Mouse (Mus musculus) heart, embryonic 11.5 days (tissue): ENCODE results near the gene Tmem130. TPM values are rescaled to one million over a fixed set of nuclear protein-coding genes. Genes with fewer than 3 reads are reported as not detected.
"Not testable (repeated sequence)": the region's sequence is repeated elsewhere in the genome, so short reads cannot be mapped to it uniquely, and the experiment has no call there.

Experiments used
- ATAC-seq: fragments of 200-750 bp; cut with Nextera tagmentation; replicated peaks from 2 replicates; pipeline ENCODE4 v1.8.0; 2017; ENCODE audit warnings: moderate library complexity; ENCODE audit not compliant: insufficient number of reproducible peaks, low FRiP score, low TSS enrichment
- H3K27ac ChIP-seq: fragments of 300-500 bp; sonication (generic); 2 replicates; pipeline ENCODE4 v1.5.1; 2014; ENCODE audit warnings: mild to moderate bottlenecking, low read depth, low read length
- H3K27me3 ChIP-seq: fragments of 300-500 bp; sonication (generic); 2 replicates; pipeline ENCODE4 v1.6.1; 2014; ENCODE audit warnings: mild to moderate bottlenecking, low read length, mixed read lengths; ENCODE audit not compliant: control insufficient read depth, insufficient read depth
- H3K36me3 ChIP-seq: fragments of 300-500 bp; sonication (generic); 2 replicates; pipeline ENCODE4 v1.6.1; 2014; ENCODE audit warnings: mild to moderate bottlenecking, low read length, moderate library complexity, mixed read lengths; ENCODE audit not compliant: control insufficient read depth, insufficient read depth
- H3K4me1 ChIP-seq: fragments of 300-500 bp; sonication (generic); 2 replicates; pipeline ENCODE4 v1.6.1; 2014; ENCODE audit warnings: low read length; ENCODE audit not compliant: control insufficient read depth, insufficient read depth
- H3K4me2 ChIP-seq: fragments of 300-500 bp; sonication (generic); 2 replicates; pipeline ENCODE4 v1.6.1; 2014; ENCODE audit warnings: mild to moderate bottlenecking, moderate library complexity
- H3K4me3 ChIP-seq: fragments of 300-500 bp; sonication (generic); 2 replicates; pipeline ENCODE4 v1.5.1; 2014; ENCODE audit warnings: low read depth, low read length
- H3K9ac ChIP-seq: fragments of 300-500 bp; sonication (generic); 2 replicates; pipeline ENCODE4 v1.6.1; 2014; ENCODE audit warnings: mild to moderate bottlenecking, low read depth, low read length, moderate library complexity
- H3K9me3 ChIP-seq: fragments of 300-500 bp; sonication (generic); replicated peaks from 2 replicates; pipeline ENCODE4 v1.6.1; 2016; ENCODE audit warnings: low read length; ENCODE audit not compliant: control insufficient read depth
- WGBS: fragments of 180-500 bp; shearing (Covaris S2); extraction: QIAGEN DNeasy Blood & Tissue Kit; methylation state at CpG from one replicate; pipeline ENCODE4 v1.1.7; 2014; ENCODE audit not compliant: insufficient replicate concordance; 5-methylcytosine and 5-hydroxymethylcytosine counted together
- polyA plus RNA-seq: library from polyadenylated mRNA; unstranded; fragments of >200 nt; fragmentation: Nextera tagmentation; extraction: Ambion mirVana; gene quantifications from 2 replicates; pipeline ENCODE4 v1.2.1, GENCODE M21; 2014

The Tmem130 gene
- polyA plus RNA-seq, 1 experiment from 2014 or later = 0.79 TPM

GRCm38 (mm10) chr5:144773231-144773630 lies 11.6 kb upstream of the Tmem130 start:
- Histone ChIP-seq H3K4me1 (peaks cover 8% of the 10 kb centered on the region), H3K27me3 (no peaks in the 10 kb centered on the region), H3K36me3 (peaks cover 23% of the 10 kb centered on the region), H3K4me2 (no peak overlapping the region), H3K9me3 (no peaks in the 10 kb centered on the region), H3K4me3 (no peak overlapping the region), H3K9ac (no peak overlapping the region), H3K27ac (no peak overlapping the region)
- no peak for ATAC-seq
- WGBS = 87% methylated on average over 6 of the region's 6 CpGs

DNA sequence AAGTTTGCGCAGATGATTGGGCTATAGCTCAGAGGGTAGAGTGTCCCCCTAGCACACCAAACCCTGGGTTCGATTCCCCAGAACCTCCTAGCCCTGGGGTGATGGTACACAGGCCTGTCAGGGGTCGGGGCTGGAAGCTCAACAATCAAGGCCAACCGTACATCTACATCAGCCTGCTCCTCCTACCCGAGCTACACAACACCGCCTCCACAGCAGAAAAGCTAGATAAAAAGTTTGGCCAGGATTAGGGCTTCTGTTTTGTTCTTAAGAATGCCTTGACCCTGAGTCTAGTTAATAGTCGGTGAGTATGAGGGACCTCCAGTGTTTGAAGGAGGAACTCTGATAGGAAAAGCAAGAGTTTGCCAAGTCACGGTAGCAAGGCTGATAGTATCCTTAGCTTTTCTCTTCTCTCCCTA lies 7.5 kb upstream of the Tmem130 start:
- Histone ChIP-seq H3K9me3 (no peaks in the 10 kb centered on the region), H3K9ac (peak overlapping the region; percentile 95), H3K27ac (peak overlapping the region; percentile 82), H3K4me2 (peak overlapping the region; percentile 63), H3K4me1 (peaks cover 8% of the 10 kb centered on the region), H3K36me3 (peaks cover 14% of the 10 kb centered on the region), H3K27me3 (no peaks in the 10 kb centered on the region), H3K4me3 (peak overlapping the region; percentile 63)
- ATAC-seq = no peak
- WGBS = 17% methylated on average over 8 of the region's 8 CpGs

- Histone ChIP-seq H3K27ac (peak overlapping the region; percentile 82), H3K9me3 (no peaks in the 10 kb centered on the region), H3K4me2 (peak overlapping the region; percentile 63), H3K27me3 (peaks cover 2% of the 10 kb centered on the region; the same call in 1 of the 2 replicates), H3K36me3 (peaks cover 11% of the 10 kb centered on the region), H3K4me3 (peak overlapping the region; percentile 63), H3K4me1 (peaks cover 8% of the 10 kb centered on the region), H3K9ac (peak overlapping the region; percentile 95)
- ATAC-seq = peak; percentile 89
- under 1% methylated on average over 85 of the region's 92 CpGs for WGBS
These were observed 6.6 kb upstream of the Tmem130 start for GRCm38 (mm10) chr5:144767911-144768841.

GRCm38 (mm10) chr5:144767106-144767798 lies 5.6 kb upstream of the Tmem130 start, which contains the start of gene Trrap:
Trrap (plus strand) TSS chr5:144767732.
- not testable (repeated sequence) for H3K27me3 ChIP-seq, H3K4me1 ChIP-seq, H3K36me3 ChIP-seq, H3K9me3 ChIP-seq
- Histone ChIP-seq H3K4me3 (peak within 1 kb of the TSS; percentile 63), H3K9ac (peak within 1 kb of the TSS; percentile 95), H3K27ac (peak within 1 kb of the TSS; percentile 82), H3K4me2 (peak within 1 kb of the TSS; percentile 63)
- ATAC-seq = peak; percentile 4; the same call in 1 of the 2 replicates
- WGBS = 79% methylated on average over 14 of the region's 15 CpGs

- H3K4me2 ChIP-seq = no peak overlapping the region
- H3K9me3 ChIP-seq = no peaks in the 10 kb centered on the region
- H3K36me3 ChIP-seq = peaks cover 5% of the 10 kb centered on the region
- H3K27me3 ChIP-seq = peaks cover 13% of the 10 kb centered on the region
- H3K4me1 ChIP-seq = peaks cover 8% of the 10 kb centered on the region
- H3K4me3 ChIP-seq = no peak overlapping the region
- H3K27ac ChIP-seq = no peak overlapping the region
- H3K9ac ChIP-seq = no peak overlapping the region
- 82% methylated on average over 11 of the region's 11 CpGs for WGBS
- no peak for ATAC-seq
These were observed 5.0 kb upstream of the Tmem130 start for GRCm38 (mm10) chr5:144766646-144767045.

DNA sequence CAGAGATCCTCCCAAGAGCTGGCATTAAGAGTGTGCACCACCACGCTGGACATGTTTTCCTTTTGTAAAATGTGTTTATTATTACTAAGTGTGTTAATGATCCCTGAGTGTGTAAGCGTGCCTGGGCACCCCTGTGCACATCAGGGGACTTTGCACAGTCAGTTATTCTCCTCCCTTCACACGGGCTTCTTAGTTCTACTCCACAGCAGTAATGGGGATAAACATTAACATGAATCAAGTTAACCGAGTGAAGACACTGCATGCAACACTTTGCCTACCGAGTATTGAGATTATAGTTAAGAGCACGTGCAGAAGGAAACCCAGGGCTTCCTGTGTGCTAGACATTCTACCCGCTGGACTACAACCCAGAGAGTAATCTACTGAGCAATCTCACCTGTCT lies 4.4 kb upstream of the Tmem130 start:
- H3K4me1 ChIP-seq = peaks cover 8% of the 10 kb centered on the region
- H3K36me3 ChIP-seq = peaks cover 1% of the 10 kb centered on the region
- H3K27ac ChIP-seq = no peak overlapping the region
- no peak overlapping the region for H3K4me2 ChIP-seq
- ATAC-seq = no peak
- peaks cover 19% of the 10 kb centered on the region for H3K27me3 ChIP-seq
- H3K9me3 ChIP-seq = no peaks in the 10 kb centered on the region
- H3K9ac ChIP-seq = no peak overlapping the region
- WGBS = 74% methylated on average over 7 of the region's 7 CpGs
- no peak overlapping the region for H3K4me3 ChIP-seq

- Histone ChIP-seq H3K4me2 (no peak overlapping the region), H3K9ac (no peak overlapping the region), H3K4me3 (no peak overlapping the region), H3K4me1 (no peaks in the 10 kb centered on the region), H3K27me3 (peaks cover 28% of the 10 kb centered on the region), H3K27ac (no peak overlapping the region), H3K9me3 (no peaks in the 10 kb centered on the region), H3K36me3 (no peaks in the 10 kb centered on the region)
- 23% methylated on average over 8 of the region's 8 CpGs for WGBS
- ATAC-seq = no peak
These were observed 3.2 kb downstream of the Tmem130 start for GRCm38 (mm10) chr5:144758422-144758821.

GRCm38 (mm10) chr5:144757402-144757801 lies 4.2 kb downstream of the Tmem130 start:
- H3K9me3 ChIP-seq = no peaks in the 10 kb centered on the region
- H3K4me1 ChIP-seq = no peaks in the 10 kb centered on the region
- no peaks in the 10 kb centered on the region for H3K36me3 ChIP-seq
- peaks cover 22% of the 10 kb centered on the region for H3K27me3 ChIP-seq
- ATAC-seq = no peak
- no peak overlapping the region for H3K27ac ChIP-seq
- H3K4me2 ChIP-seq = no peak overlapping the region
- 86% methylated on average over 9 of the region's 9 CpGs for WGBS
- no peak overlapping the region for H3K9ac ChIP-seq
- no peak overlapping the region for H3K4me3 ChIP-seq
